Mouse (Mus musculus) inflammation-experienced regulatory T-cells, adult 16 weeks (primary cell): ENCODE data around the gene Dhrs13. TPM values are rescaled to one million over a fixed set of nuclear protein-coding genes. Genes with fewer than 3 reads are reported as not detected.

Experiments
- polyA plus RNA-seq: library from polyadenylated mRNA; unstranded; fragments of 100-300 nt; shearing (Covaris generic); gene quantifications from one replicate; pipeline ENCODE4 v1.2.1, GENCODE M21; 2017

The Dhrs13 gene
- 1.5 TPM for polyA plus RNA-seq

GRCm38 (mm10) chr11:78031947-78032808 lies at the start of gene Dhrs13:
Dhrs13 (plus strand) TSS chr11:78032280.

DNA sequence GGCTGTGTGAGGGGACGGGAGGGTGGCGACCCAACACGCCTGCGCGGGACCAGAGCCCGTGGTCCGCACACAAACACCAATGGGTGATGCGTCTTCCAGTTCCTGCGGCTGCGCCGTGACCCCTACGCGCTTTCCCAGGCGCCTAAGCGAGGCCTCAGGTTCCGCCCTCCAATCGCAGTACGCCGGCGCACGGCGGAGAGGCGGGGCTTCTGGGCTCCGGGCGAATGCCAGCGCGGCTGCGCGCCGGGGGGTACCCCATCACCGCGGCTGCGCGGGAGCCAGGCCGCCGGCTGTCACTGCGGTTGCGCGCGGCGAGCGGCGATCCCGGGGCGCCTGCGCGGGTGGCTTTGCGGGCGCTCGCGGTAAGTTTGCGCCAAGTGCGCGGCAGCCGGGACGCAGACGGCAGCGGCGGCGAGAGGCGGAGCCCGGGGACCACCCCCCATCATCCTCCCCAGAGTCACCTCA lies 49.6 kb upstream of the Dhrs13 start, which contains the start of gene Phf12:
Gene Phf12, plus strand, starts transcription at position 314 of the 465 bp plus-strand sequence.

DNA sequence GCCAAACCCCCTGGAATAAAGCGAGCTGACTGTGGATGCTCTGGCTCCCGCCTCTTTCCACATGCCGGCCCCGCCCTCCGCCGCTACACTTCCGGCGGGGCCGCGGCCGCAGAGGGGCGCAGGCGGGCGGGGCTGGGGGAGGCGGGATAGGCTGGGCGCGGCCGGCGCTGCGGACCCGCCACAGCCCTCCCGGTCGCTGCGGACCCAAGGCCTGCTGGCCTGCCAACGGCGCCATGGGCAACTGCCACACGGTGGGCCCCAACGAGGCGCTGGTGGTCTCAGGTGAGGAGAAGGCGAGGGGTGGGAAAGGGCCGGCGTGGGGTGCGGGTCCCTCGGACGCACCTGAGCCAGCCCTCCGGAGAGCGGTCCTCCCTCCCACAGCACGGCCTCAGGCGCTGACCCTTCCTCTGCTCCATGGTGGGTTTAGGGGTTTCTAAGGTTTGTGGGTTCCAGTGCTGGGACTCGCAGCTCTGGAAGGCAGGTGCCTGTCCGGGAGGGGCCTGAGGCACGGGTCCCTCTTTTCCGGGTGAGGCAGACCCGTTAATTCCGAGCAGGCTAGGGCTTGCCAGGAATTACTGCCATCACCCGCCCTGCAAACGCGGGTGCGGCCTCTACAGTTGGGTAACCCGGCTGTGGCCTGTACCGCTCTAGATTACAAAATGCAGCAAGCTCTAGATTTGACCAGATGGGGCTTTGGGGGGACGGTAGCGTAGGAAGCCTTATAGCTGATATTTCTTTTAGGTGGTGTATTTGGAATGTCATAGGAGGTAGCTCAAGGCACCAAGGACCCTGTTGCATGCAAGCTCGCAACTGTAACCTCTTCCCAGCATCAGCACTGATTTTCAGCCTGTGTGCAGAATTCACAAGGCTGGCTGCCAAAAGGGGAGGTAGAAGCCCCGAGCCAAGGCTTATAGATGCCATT lies 6.0 kb downstream of the Dhrs13 start, which contains the start of gene Flot2:
Gene Flot2, plus strand, starts transcription at position 101 of the 922 bp plus-strand sequence.

GRCm38 (mm10) chr11:78079961-78080921 lies 48.2 kb downstream of the Dhrs13 start, which contains the start of gene Eral1:
Eral1 (minus strand) TSS chr11:78080383.

Other genes with a start within 250 kb of the Dhrs13 start
- gene Gm10277, start 244.5 kb upstream of the Dhrs13 start, polyA plus RNA-seq: 0.41 TPM
- gene Pipox, start 138.2 kb upstream of the Dhrs13 start, polyA plus RNA-seq: 1.8 TPM
- not detected for gene Sez6, start 101.5 kb upstream of the Dhrs13 start, polyA plus RNA-seq
- 29.9 TPM for gene Phf12, start 49.5 kb upstream of the Dhrs13 start, polyA plus RNA-seq
- gene Flot2, start 5.7 kb downstream of the Dhrs13 start, polyA plus RNA-seq: 34.0 TPM
- gene Eral1, start 48.1 kb downstream of the Dhrs13 start, polyA plus RNA-seq: 40.5 TPM
- 28.8 TPM for gene Fam222b, start 62.4 kb downstream of the Dhrs13 start, polyA plus RNA-seq
- gene Traf4, start 133.3 kb downstream of the Dhrs13 start, polyA plus RNA-seq: 6.3 TPM
- 14.2 TPM for gene Nek8, start 144.4 kb downstream of the Dhrs13 start, polyA plus RNA-seq
- 4.6 TPM for gene Tlcd1, start 144.4 kb downstream of the Dhrs13 start, polyA plus RNA-seq
- gene Rpl23a, start 151.3 kb downstream of the Dhrs13 start, polyA plus RNA-seq: 1,229 TPM
- 0.80 TPM for gene Rab34, start 156.2 kb downstream of the Dhrs13 start, polyA plus RNA-seq
- gene Proca1, start 161.1 kb downstream of the Dhrs13 start, polyA plus RNA-seq: 0.82 TPM
- 100 TPM for gene Sdf2, start 213.5 kb downstream of the Dhrs13 start, polyA plus RNA-seq
- gene Supt6, start 213.7 kb downstream of the Dhrs13 start, polyA plus RNA-seq: 62.3 TPM
- gene 2610507B11Rik, start 229.5 kb downstream of the Dhrs13 start, polyA plus RNA-seq: 91.3 TPM